Mouse (Mus musculus): ENCODE measurements around the gene Gabbr2.

DNA sequence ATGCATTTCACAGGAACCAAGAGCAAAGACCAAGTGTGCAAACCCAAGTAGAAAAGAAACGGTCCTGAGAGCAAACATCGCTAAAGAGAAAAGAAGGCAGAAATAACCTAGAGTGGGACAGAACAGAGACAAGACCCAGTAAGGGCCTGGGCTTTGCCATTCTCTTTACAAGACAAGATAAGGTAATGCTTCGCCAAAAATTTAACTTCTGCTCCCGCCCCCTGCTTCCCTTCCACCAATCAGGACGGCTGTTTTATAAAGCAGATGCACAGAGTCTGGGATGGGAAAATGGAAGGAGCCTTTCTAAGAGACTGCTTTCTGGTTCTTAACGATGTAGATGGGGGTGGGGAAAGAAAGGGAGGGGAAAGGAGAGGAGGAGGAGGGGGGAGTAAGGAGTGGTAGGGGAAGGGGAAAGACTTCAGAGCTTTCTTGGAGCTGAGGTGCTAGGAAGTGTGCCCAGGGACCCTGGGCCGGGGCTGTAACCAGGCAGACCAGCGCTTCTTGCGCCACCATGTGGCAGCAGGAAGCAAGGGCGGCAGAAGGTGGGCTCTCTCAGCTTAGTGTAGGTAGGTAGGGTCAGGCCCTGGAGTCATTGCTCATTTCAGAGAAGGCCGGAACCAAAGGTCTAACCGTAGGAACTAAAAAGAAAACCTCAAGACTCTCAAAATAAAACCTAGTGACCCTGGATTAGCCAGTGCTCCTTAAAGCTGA, 158.7 kb downstream of the Gabbr2 start:
- TF ChIP-seq CTCF (IDR thresholded peaks at IDR 0.05; ENCODE audit: control insufficient read depth, insufficient read depth, insufficient replicate concordance, low read depth, low read length) (peak; percentile 74), POLR2A (IDR thresholded peaks at IDR 0.05; ENCODE audit: control insufficient read depth, low read depth, low read length) (no peak)

Measured in testis, adult 2 months (tissue).